Mouse (Mus musculus) cerebellum, postnatal 36 days (tissue): ENCODE measurements around the gene Dtx4.

ENCODE experiments used
- DNase-seq, 2 experiments: peaks; one replicate each; pipeline ENCODE4 v3.0.0; 2021 to 2022; ENCODE audit warnings: mixed read lengths in 2 of 2

The Dtx4 gene

GRCm38 (mm10) chr19:12493453-12494186 lies 7.6 kb downstream of the Dtx4 start:
- DNase-seq = no peak

- no peak for DNase-seq
Observed at GRCm38 (mm10) chr19:12491636-12492035, 9.6 kb downstream of the Dtx4 start.

GRCm38 (mm10) chr19:12489675-12490570 lies 11.3 kb downstream of the Dtx4 start:
- no peak for DNase-seq

- peak in 1 of 2 experiments; percentile 16 for DNase-seq
Observed at GRCm38 (mm10) chr19:12488969-12489674, 12.1 kb downstream of the Dtx4 start.

GRCm38 (mm10) chr19:12488205-12488966 lies 12.9 kb downstream of the Dtx4 start:
- peak; percentile 17 to 18 for DNase-seq

- no peak for DNase-seq
Observed at GRCm38 (mm10) chr19:12487511-12488204, 13.6 kb downstream of the Dtx4 start.

- no peak for DNase-seq
Observed at GRCm38 (mm10) chr19:12486875-12487274, 14.4 kb downstream of the Dtx4 start.

- no peak for DNase-seq
Observed at GRCm38 (mm10) chr19:12485631-12486030, 15.6 kb downstream of the Dtx4 start.

GRCm38 (mm10) chr19:12485223-12485622 lies 16.0 kb downstream of the Dtx4 start:
- no peak for DNase-seq

GRCm38 (mm10) chr19:12484210-12484609 lies 17.0 kb downstream of the Dtx4 start:
- DNase-seq = no peak

GRCm38 (mm10) chr19:12483782-12484181 lies 17.5 kb downstream of the Dtx4 start:
- DNase-seq = no peak

- no peak for DNase-seq
Observed at GRCm38 (mm10) chr19:12478369-12478768, 22.9 kb downstream of the Dtx4 start.

- DNase-seq = no peak
Observed at GRCm38 (mm10) chr19:12476721-12477270, 24.5 kb downstream of the Dtx4 start.

- DNase-seq = peak; percentile 79 to 81
Observed at GRCm38 (mm10) chr19:12475380-12476250, 25.6 kb downstream of the Dtx4 start.

- no peak for DNase-seq
Observed at GRCm38 (mm10) chr19:12473951-12474350, 27.3 kb downstream of the Dtx4 start.

GRCm38 (mm10) chr19:12473201-12473641 lies 28.0 kb downstream of the Dtx4 start:
- no peak for DNase-seq

GRCm38 (mm10) chr19:12472381-12472976 lies 28.8 kb downstream of the Dtx4 start:
- no peak for DNase-seq

GRCm38 (mm10) chr19:12471866-12472265 lies 29.4 kb downstream of the Dtx4 start:
- no peak for DNase-seq

- peak in 1 of 2 experiments; percentile 20 for DNase-seq
Observed at GRCm38 (mm10) chr19:12467436-12467835, 33.8 kb downstream of the Dtx4 start.

- peak; percentile 46 to 67 for DNase-seq
Observed at GRCm38 (mm10) chr19:12466204-12466603, 35.0 kb downstream of the Dtx4 start.
